Mouse (Mus musculus): ENCODE measurements at regions not wholly inside any gene's neighbourhood (a gene's known extent, or its start where the extent isn't known, plus 50 kb on each side); places are given as distances from the start of the nearest gene placed in this dataset.

GRCm38 (mm10) chr5:81878563-81878962 lies 858.6 kb downstream of the Adgrl3 start:
- Histone ChIP-seq H3K4me1 (no peaks in the 10 kb centered on the region), H3K27ac (replicated peaks) (no peak overlapping the region), H3K4me3 (no peak overlapping the region), H3K36me3 (no peaks in the 10 kb centered on the region), H3K9ac (no peak overlapping the region), H3K9me3 (no peaks in the 10 kb centered on the region), H3K27me3 (replicated peaks) (no peaks in the 10 kb centered on the region), H3K4me2 (no peak overlapping the region)
- no peak for ATAC-seq (ENCODE audit: extremely low read depth, insufficient number of reproducible peaks, low FRiP score, low TSS enrichment)
- 55% methylated on average over 3 of the region's 3 CpGs for WGBS

- ATAC-seq (ENCODE audit: extremely low read depth, insufficient number of reproducible peaks, low FRiP score, low TSS enrichment) = no peak
- Histone ChIP-seq H3K4me1 (peaks cover 3% of the 10 kb centered on the region; the same call in 1 of the 2 replicates), H3K4me2 (no peak overlapping the region), H3K27ac (replicated peaks) (no peak overlapping the region), H3K4me3 (no peak overlapping the region), H3K9ac (no peak overlapping the region), H3K36me3 (no peaks in the 10 kb centered on the region), H3K9me3 (no peaks in the 10 kb centered on the region), H3K27me3 (replicated peaks) (no peaks in the 10 kb centered on the region)
- WGBS = 81% methylated on average over 6 of the region's 6 CpGs
Measured at GRCm38 (mm10) chr5:81893358-81893757, 873.4 kb downstream of the Adgrl3 start.

- ATAC-seq (ENCODE audit: extremely low read depth, insufficient number of reproducible peaks, low FRiP score, low TSS enrichment) = no peak
- whole genome bisulfite sequencing = 64% methylated on average over 6 of the region's 6 CpGs
Measured at GRCm38 (mm10) chr5:81909368-81909767, 889.4 kb downstream of the Adgrl3 start.

GRCm38 (mm10) chr5:81909964-81910363 lies 890.0 kb downstream of the Adgrl3 start:
- no peak for ATAC-seq (ENCODE audit: extremely low read depth, insufficient number of reproducible peaks, low FRiP score, low TSS enrichment)
- Histone ChIP-seq H3K36me3 (no peaks in the 10 kb centered on the region), H3K27ac (replicated peaks) (no peak overlapping the region), H3K27me3 (replicated peaks) (no peaks in the 10 kb centered on the region), H3K9ac (no peak overlapping the region), H3K4me2 (no peak overlapping the region), H3K4me3 (no peak overlapping the region), H3K9me3 (no peaks in the 10 kb centered on the region), H3K4me1 (no peaks in the 10 kb centered on the region)
- WGBS = 69% methylated on average over 8 of the region's 8 CpGs

More at GRCm38 (mm10) chr5:81909368-81909767, 889.4 kb downstream of the Adgrl3 start:
- no peaks in the 10 kb centered on the region for H3K36me3 ChIP-seq
- no peaks in the 10 kb centered on the region for H3K27me3 ChIP-seq (replicated peaks)
- H3K4me1 ChIP-seq = no peaks in the 10 kb centered on the region
- no peak overlapping the region for H3K27ac ChIP-seq (replicated peaks)
- no peak overlapping the region for H3K4me3 ChIP-seq
- no peak overlapping the region for H3K4me2 ChIP-seq
- no peaks in the 10 kb centered on the region for H3K9me3 ChIP-seq
- no peak overlapping the region for H3K9ac ChIP-seq

GRCm38 (mm10) chr5:81916667-81917066 lies 896.7 kb downstream of the Adgrl3 start:
- H3K27ac ChIP-seq (replicated peaks) = no peak overlapping the region
- H3K9me3 ChIP-seq = peaks cover 4% of the 10 kb centered on the region; the same call in 1 of the 2 replicates
- peaks cover 6% of the 10 kb centered on the region; the same call in 1 of the 2 replicates for H3K4me1 ChIP-seq
- no peak overlapping the region for H3K9ac ChIP-seq
- no peaks in the 10 kb centered on the region for H3K27me3 ChIP-seq (replicated peaks)
- H3K36me3 ChIP-seq = no peaks in the 10 kb centered on the region
- H3K4me2 ChIP-seq = no peak overlapping the region
- no peak for ATAC-seq (ENCODE audit: extremely low read depth, insufficient number of reproducible peaks, low FRiP score, low TSS enrichment)
- H3K4me3 ChIP-seq = no peak overlapping the region

- no peaks in the 10 kb centered on the region for H3K36me3 ChIP-seq
- ATAC-seq (ENCODE audit: extremely low read depth, insufficient number of reproducible peaks, low FRiP score, low TSS enrichment) = no peak
Measured at GRCm38 (mm10) chr5:81940798-81941197, 920.9 kb downstream of the Adgrl3 start.

GRCm38 (mm10) chr5:81969685-81970524 lies 950.0 kb downstream of the Adgrl3 start:
- Histone ChIP-seq H3K27me3 (replicated peaks) (no peaks in the 10 kb centered on the region), H3K4me2 (peak overlapping the region; percentile 43), H3K27ac (replicated peaks) (no peak overlapping the region), H3K9ac (no peak overlapping the region), H3K9me3 (no peaks in the 10 kb centered on the region), H3K4me1 (0 out of 2 replicates have a peak, but pooled peaks cover 4% of the 10 kb centered on the region), H3K36me3 (no peaks in the 10 kb centered on the region), H3K4me3 (0 out of 2 replicates have a peak overlapping the region, but pooled peaks have one; percentile 8)
- ATAC-seq (ENCODE audit: extremely low read depth, insufficient number of reproducible peaks, low FRiP score, low TSS enrichment) = no peak
- WGBS = 50% methylated on average over 24 of the region's 24 CpGs

More at GRCm38 (mm10) chr5:81940798-81941197, 920.9 kb downstream of the Adgrl3 start:
- no peak overlapping the region for H3K27ac ChIP-seq (replicated peaks)
- no peak overlapping the region for H3K4me3 ChIP-seq
- H3K4me1 ChIP-seq = no peaks in the 10 kb centered on the region
- no peak overlapping the region for H3K4me2 ChIP-seq
- 81% methylated on average over 5 of the region's 5 CpGs for WGBS
- no peaks in the 10 kb centered on the region for H3K9me3 ChIP-seq
- H3K27me3 ChIP-seq (replicated peaks) = no peaks in the 10 kb centered on the region
- no peak overlapping the region for H3K9ac ChIP-seq

GRCm38 (mm10) chr5:81970525-81971011 lies 950.6 kb downstream of the Adgrl3 start:
- no peak overlapping the region for H3K4me3 ChIP-seq
- no peaks in the 10 kb centered on the region for H3K9me3 ChIP-seq
- 80% methylated on average over 8 of the region's 8 CpGs for WGBS
- no peaks in the 10 kb centered on the region for H3K36me3 ChIP-seq
- ATAC-seq (ENCODE audit: extremely low read depth, insufficient number of reproducible peaks, low FRiP score, low TSS enrichment) = no peak
- H3K27me3 ChIP-seq (replicated peaks) = no peaks in the 10 kb centered on the region
- H3K27ac ChIP-seq (replicated peaks) = no peak overlapping the region
- no peak overlapping the region for H3K4me2 ChIP-seq
- 0 out of 2 replicates have a peak, but pooled peaks cover 4% of the 10 kb centered on the region for H3K4me1 ChIP-seq
- no peak overlapping the region for H3K9ac ChIP-seq

GRCm38 (mm10) chr5:81976515-81976914 lies 956.6 kb downstream of the Adgrl3 start:
- Histone ChIP-seq H3K4me3 (no peak overlapping the region), H3K9ac (no peak overlapping the region), H3K36me3 (no peaks in the 10 kb centered on the region), H3K27ac (replicated peaks) (no peak overlapping the region), H3K27me3 (replicated peaks) (no peaks in the 10 kb centered on the region), H3K4me2 (no peak overlapping the region), H3K4me1 (no peaks in the 10 kb centered on the region), H3K9me3 (no peaks in the 10 kb centered on the region)
- no peak for ATAC-seq (ENCODE audit: extremely low read depth, insufficient number of reproducible peaks, low FRiP score, low TSS enrichment)
- WGBS = 84% methylated on average over 3 of the region's 3 CpGs

GRCm38 (mm10) chr5:81983351-81983750 lies 963.4 kb downstream of the Adgrl3 start:
- H3K4me3 ChIP-seq = no peak overlapping the region
- H3K9me3 ChIP-seq = no peaks in the 10 kb centered on the region
- H3K36me3 ChIP-seq = no peaks in the 10 kb centered on the region
- no peak overlapping the region for H3K9ac ChIP-seq
- no peak overlapping the region for H3K27ac ChIP-seq (replicated peaks)
- H3K4me2 ChIP-seq = no peak overlapping the region
- no peak for ATAC-seq (ENCODE audit: extremely low read depth, insufficient number of reproducible peaks, low FRiP score, low TSS enrichment)
- no peaks in the 10 kb centered on the region for H3K4me1 ChIP-seq
- H3K27me3 ChIP-seq (replicated peaks) = no peaks in the 10 kb centered on the region
- WGBS = 65% methylated on average over 4 of the region's 4 CpGs

GRCm38 (mm10) chr5:81988069-81988468 lies 968.1 kb downstream of the Adgrl3 start:
- Histone ChIP-seq H3K36me3 (no peaks in the 10 kb centered on the region), H3K27me3 (replicated peaks) (no peaks in the 10 kb centered on the region), H3K4me1 (no peaks in the 10 kb centered on the region), H3K4me3 (no peak overlapping the region), H3K4me2 (no peak overlapping the region), H3K9me3 (no peaks in the 10 kb centered on the region), H3K9ac (no peak overlapping the region), H3K27ac (replicated peaks) (no peak overlapping the region)
- no peak for ATAC-seq (ENCODE audit: extremely low read depth, insufficient number of reproducible peaks, low FRiP score, low TSS enrichment)
- 76% methylated on average over 6 of the region's 6 CpGs for WGBS

GRCm38 (mm10) chr5:82007955-82008354 lies 988.0 kb downstream of the Adgrl3 start:
- no peaks in the 10 kb centered on the region for H3K9me3 ChIP-seq
- H3K27me3 ChIP-seq (replicated peaks) = no peaks in the 10 kb centered on the region
- H3K4me1 ChIP-seq = no peaks in the 10 kb centered on the region
- ATAC-seq (ENCODE audit: extremely low read depth, insufficient number of reproducible peaks, low FRiP score, low TSS enrichment) = no peak
- no peak overlapping the region for H3K9ac ChIP-seq
- no peak overlapping the region for H3K4me3 ChIP-seq
- H3K27ac ChIP-seq (replicated peaks) = no peak overlapping the region
- H3K36me3 ChIP-seq = no peaks in the 10 kb centered on the region
- H3K4me2 ChIP-seq = no peak overlapping the region
- 77% methylated on average over 2 of the region's 2 CpGs for WGBS

All from heart, embryonic 13.5 days (tissue).